Mouse (Mus musculus) kidney, postnatal 25 days (tissue): ENCODE results near the gene Camk2b.

Experiments used
- DNase-seq, 2 experiments: peaks; one replicate each; pipeline ENCODE4 v3.0.0; 2021; ENCODE audit warnings: mixed read lengths in 2 of 2

Camk2b gene

DNA sequence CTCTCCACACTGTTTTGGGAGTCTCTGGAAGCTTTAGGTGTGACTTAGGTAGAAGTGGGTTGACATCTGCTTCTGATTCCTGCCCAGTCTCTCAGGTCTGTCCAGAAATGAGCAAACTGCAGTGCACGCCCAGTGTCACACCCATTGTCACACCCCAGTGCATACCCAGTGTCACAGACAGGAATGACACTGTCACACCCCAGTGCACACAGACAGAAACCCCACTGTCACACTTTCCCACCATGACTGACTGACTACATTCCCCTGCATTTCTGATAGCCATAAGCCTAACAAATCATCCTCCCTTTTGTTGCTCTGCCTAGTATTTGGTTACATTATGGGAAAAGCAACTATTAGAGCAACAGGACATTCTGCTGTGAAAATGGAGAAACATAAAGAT lies 135.6 kb downstream of the Camk2b start:
- no peak for DNase-seq

DNA sequence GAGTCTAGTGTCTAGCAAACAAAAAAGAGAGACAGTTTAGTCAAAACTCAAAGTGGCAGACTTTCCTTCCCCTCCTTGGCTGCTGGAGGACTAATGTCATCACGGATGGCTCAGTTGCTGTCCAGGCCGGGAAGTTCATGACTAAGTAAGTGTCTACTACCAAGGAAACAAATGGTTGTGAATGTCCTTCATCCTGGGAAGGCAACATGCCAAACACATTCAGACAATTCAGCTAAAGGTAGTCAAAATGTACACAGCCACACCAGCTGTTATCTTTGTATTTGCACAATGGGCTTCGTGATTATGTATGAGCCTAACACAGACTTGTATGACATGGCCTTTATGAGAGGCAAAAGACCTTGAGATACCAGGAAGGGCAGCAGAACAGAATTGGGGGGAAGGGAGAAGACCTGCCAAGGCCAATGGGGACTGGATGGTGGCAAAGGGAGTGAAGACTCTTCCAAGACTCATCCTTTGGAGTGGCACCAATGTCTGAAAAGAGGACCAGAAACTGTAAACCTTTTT lies 139.4 kb downstream of the Camk2b start:
- DNase-seq = no peak

DNA sequence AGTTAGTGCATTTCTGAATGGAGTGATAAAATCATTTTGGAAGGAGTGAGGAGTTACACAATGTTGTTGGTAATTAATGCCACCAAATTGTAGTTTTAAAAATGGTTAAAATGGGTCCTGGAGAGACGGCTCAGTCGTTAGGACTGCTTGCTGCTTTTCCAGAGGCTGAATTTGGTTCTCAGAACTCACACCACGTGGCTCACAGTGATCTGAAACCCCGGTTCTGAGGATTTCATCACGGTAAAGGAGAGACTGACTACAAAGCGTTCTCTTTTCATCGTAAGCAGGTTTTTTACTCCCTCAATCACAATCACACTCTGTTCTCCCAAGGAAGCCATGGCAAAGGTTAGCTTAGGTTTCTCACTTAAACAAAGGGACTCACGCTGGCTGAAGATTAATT lies 141.5 kb downstream of the Camk2b start:
- no peak for DNase-seq

GRCm38 (mm10) chr11:5920323-5920960 lies 145.7 kb downstream of the Camk2b start:
- DNase-seq = peak in 1 of 2 experiments; percentile 19
